Mouse (Mus musculus) CH12.LX (cell line): ENCODE measurements around the gene Sepsecs.

Experiments
- CHD1 ChIP-seq: IDR thresholded peaks from 2 replicates; pipeline ENCODE4 v1.6.1; 2012; ENCODE audit warnings: low read depth, low read length, improper control_type of control experiment, inconsistent platforms
- CTCF ChIP-seq, 2 experiments: IDR thresholded peaks in 1 of 2; conservative IDR thresholded peaks in 1 of 2; 2 replicates each; pipeline ENCODE4 v1.5.1; 2011 to 2012; ENCODE audit warnings: low read depth in 2 of 2, low read length in 2 of 2, improper control_type of control experiment in 1 of 2, inconsistent platforms in 1 of 2, mild to moderate bottlenecking in 1 of 2, moderate library complexity in 1 of 2
- POLR2A ChIP-seq: IDR thresholded peaks from 2 replicates; pipeline ENCODE4 v1.6.1; 2011; ENCODE audit warnings: low read depth, mild to moderate bottlenecking, improper control_type of control experiment, low read length
- USF1 ChIP-seq: IDR thresholded peaks from 2 replicates; pipeline ENCODE4 v1.6.1; 2014; ENCODE audit warnings: low read depth, mild to moderate bottlenecking, inconsistent platforms, low read length, improper control_type of control experiment
- ZNF384 ChIP-seq: IDR thresholded peaks from 2 replicates; pipeline ENCODE4 v1.6.1; 2012; ENCODE audit warnings: low read depth, low read length, improper control_type of control experiment, inconsistent platforms

GRCm38 (mm10) chr5:52626092-52626491 is 43.4 kb downstream of the Sepsecs start:
- TF ChIP-seq CTCF (conservative IDR thresholded peaks at IDR 0.05 in 1 of 2, IDR thresholded peaks at IDR 0.05 in 1 of 2; ENCODE audit: low read depth in 2 of 2, low read length in 2 of 2) (no peak), POLR2A (no peak), CHD1 (no peak), USF1 (no peak), ZNF384 (no peak)
